Mouse (Mus musculus) layer of hippocampus, adult 9-11 months (tissue): Measurements from ENCODE around the gene Them5.

Source experiments
- DNase-seq: peaks from one replicate; pipeline ENCODE4 v3.0.0; 2022

The Them5 gene

GRCm38 (mm10) chr3:94341959-94342422 is at the start of gene Them5:
TSS of gene Them5 (plus strand) at chr3:94342099.
- DNase-seq: no peak

GRCm38 (mm10) chr3:94305457-94305856 is 36.4 kb upstream of the Them5 start:
- DNase-seq: no peak

GRCm38 (mm10) chr3:94306975-94307374 is 34.9 kb upstream of the Them5 start:
- DNase-seq: no peak

GRCm38 (mm10) chr3:94309633-94310363 is 32.1 kb upstream of the Them5 start, which contains the start of gene Them4:
TSS of gene Them4 (plus strand) at chr3:94310089.
- peak; percentile 95 for DNase-seq

GRCm38 (mm10) chr3:94310491-94310890 is 31.4 kb upstream of the Them5 start:
- no peak for DNase-seq

GRCm38 (mm10) chr3:94310911-94311310 is 31.0 kb upstream of the Them5 start:
- no peak for DNase-seq

GRCm38 (mm10) chr3:94311376-94311775 is 30.5 kb upstream of the Them5 start:
- no peak for DNase-seq

- DNase-seq: no peak
Observed at GRCm38 (mm10) chr3:94328681-94329080, 13.2 kb upstream of the Them5 start.

- no peak for DNase-seq
Observed at GRCm38 (mm10) chr3:94334442-94334841, 7.5 kb upstream of the Them5 start.

GRCm38 (mm10) chr3:94338522-94338921 is 3.4 kb upstream of the Them5 start:
- DNase-seq: no peak

- no peak for DNase-seq
Observed at GRCm38 (mm10) chr3:94342552-94342951, 653 bp downstream of the Them5 start.

- DNase-seq: no peak
Observed at GRCm38 (mm10) chr3:94344182-94344581, 2.3 kb downstream of the Them5 start.

GRCm38 (mm10) chr3:94344897-94345296 is 3.0 kb downstream of the Them5 start:
- no peak for DNase-seq

- DNase-seq: no peak
Observed at GRCm38 (mm10) chr3:94348146-94348545, 6.2 kb downstream of the Them5 start.

GRCm38 (mm10) chr3:94360812-94361211 is 18.9 kb downstream of the Them5 start:
- peak; percentile 61 for DNase-seq

- DNase-seq: no peak
Observed at GRCm38 (mm10) chr3:94362138-94362537, 20.2 kb downstream of the Them5 start, which contains the start of gene C2cd4d. TSS of gene C2cd4d (plus strand) at chr3:94362438.

GRCm38 (mm10) chr3:94363291-94364153 is 21.6 kb downstream of the Them5 start:
- DNase-seq: no peak

- DNase-seq: no peak
Observed at GRCm38 (mm10) chr3:94364154-94364526, 22.2 kb downstream of the Them5 start.

GRCm38 (mm10) chr3:94366761-94367160 is 24.9 kb downstream of the Them5 start:
- peak; percentile 59 for DNase-seq

- DNase-seq: no peak
Observed at GRCm38 (mm10) chr3:94367511-94367910, 25.6 kb downstream of the Them5 start.

- no peak for DNase-seq
Observed at GRCm38 (mm10) chr3:94368631-94369030, 26.7 kb downstream of the Them5 start.

GRCm38 (mm10) chr3:94369709-94370108 is 27.8 kb downstream of the Them5 start:
- DNase-seq: no peak

- DNase-seq: peak; percentile 63
Observed at GRCm38 (mm10) chr3:94371637-94372036, 29.7 kb downstream of the Them5 start.

GRCm38 (mm10) chr3:94372038-94372437 is 30.1 kb downstream of the Them5 start:
- no peak for DNase-seq
